Mouse (Mus musculus): ENCODE data around the gene Man1a2.

- TF ChIP-seq CTCF (IDR thresholded peaks at IDR 0.05; ENCODE audit: borderline replicate concordance, insufficient read depth, low read depth, low read length), result no peak
- TF ChIP-seq POLR2A (IDR thresholded peaks at IDR 0.05; ENCODE audit: borderline replicate concordance, insufficient read depth, low read length), result no peak
Measured at GRCm38 (mm10) chr3:100715367-100715766, 30.1 kb upstream of the Man1a2 start.

All from cerebellum, adult 2 months (tissue).